Mouse (Mus musculus) layer of hippocampus, adult 11-12 months (tissue): ENCODE measurements at regions not wholly inside any gene's neighbourhood (a gene's known extent, or its start where the extent isn't known, plus 50 kb on each side); places are given as distances from the start of the nearest gene placed in this dataset.

Source experiments
- DNase-seq: peaks from one replicate; pipeline ENCODE4 v3.0.0; 2022; ENCODE audit warnings: low spot score

DNA sequence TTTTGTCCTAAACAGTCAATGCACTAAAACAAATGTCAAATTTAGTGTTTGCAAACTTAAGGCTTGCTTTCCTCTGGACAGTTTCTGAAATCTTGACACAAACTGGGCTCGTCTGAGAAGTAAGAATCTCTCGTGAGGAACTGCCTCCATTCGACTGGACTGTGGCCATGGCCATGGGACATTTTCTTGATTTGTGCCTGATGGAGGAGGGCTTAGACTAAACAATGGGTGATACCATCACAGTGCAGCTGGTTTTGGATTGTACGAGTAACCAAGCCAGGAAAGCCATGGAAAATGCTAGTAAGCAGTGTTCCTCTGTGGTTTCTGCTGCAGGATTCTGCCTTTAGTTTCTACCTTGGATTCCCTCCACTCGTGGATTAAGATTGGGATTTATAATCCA lies 121.0 kb upstream of the Mmadhc start:
- DNase-seq: no peak

DNA sequence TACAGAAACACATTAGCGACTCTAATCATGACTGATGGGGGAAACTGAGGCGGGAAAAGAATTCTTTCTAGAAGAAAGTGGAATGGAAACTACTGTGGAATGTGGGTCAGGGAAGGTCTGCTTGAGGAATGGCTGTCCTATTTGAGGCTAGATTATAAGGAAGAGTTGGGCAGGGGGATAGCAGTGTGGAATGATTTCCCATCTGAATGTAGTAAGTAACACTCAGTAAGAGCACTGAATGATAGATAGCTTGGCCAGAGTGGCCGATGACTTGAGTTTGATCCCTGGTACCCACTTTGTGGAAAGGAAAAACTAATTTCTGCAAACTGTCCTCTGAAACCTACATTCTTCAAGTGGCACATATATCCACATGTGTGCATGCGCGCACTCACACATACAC lies 120.5 kb upstream of the Mmadhc start:
- no peak for DNase-seq

DNA sequence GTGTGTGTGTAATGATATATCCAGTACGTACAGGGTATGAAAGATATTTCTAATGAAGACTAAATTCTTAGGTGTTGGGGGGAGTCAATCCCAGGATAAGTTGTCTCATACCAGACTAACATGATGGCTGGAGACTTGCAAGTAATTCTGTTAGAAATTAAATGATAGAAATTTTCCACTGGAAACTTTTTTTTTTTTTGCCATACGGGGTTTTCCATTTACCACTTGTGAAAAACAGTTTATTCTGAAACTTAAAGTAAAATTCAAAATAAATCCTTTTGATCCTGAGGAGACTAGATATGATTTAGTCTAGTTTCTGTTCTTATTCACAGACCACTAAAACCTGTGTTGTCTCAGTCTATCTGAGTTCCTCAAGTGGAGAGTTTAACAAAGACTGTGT lies 119.5 kb upstream of the Mmadhc start:
- no peak for DNase-seq

DNA sequence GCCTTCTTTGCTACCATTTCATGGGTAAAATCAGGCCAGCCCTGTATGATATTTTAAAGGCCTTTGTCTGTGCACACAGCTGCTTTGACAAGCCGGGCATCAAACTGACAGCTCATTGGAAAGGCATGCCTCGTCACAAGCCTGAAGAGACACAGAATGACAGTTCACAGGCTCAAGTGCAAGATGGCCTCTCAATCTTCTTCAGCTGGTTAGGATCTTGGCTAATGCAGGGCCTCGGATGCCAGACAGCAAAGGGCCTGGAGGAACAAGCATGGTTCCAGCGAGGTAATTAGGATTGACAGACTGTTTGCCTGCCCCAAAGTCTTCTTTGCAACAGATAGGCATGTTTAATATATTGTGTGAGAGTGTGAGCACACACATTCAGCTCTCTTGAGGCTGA lies 109.3 kb upstream of the Mmadhc start:
- no peak for DNase-seq

DNA sequence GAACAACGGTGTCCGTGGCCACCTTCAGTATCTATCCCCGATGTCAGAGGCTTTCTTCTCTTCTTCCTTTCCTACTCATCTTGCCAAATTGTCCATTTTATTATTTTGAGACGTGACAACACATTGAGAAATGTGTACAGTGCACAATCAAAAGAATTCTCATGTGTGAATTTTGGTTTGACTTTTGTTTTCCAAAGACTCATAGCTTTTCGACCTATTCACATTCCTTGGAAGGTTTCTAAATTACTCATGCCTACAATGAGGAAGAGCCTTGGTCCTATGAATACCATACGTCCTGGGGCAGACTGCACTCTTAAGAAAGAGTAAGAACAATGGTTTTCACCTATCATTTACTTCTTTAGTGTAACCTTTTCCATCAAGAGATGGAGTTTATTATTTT lies 106.5 kb upstream of the Mmadhc start:
- no peak for DNase-seq

DNA sequence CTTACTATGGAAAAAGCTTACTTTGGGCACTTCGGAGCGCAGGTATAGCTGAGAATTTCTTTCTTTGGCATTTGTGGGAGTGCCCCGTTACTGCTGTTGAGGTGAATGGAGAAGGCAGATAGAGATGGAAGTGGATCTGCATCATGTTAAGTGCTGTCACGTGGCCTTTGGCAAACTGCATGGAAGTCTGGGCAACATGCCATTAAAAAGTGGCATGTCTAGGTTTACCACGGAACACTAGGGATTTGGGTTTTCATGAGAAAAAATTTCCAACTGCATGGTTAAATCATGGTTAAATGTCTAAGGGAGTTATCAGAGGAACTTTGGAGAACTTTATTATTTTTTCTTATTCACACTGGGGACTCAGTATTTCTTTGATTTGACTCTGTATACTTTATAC lies 102.0 kb upstream of the Mmadhc start:
- DNase-seq: no peak

DNA sequence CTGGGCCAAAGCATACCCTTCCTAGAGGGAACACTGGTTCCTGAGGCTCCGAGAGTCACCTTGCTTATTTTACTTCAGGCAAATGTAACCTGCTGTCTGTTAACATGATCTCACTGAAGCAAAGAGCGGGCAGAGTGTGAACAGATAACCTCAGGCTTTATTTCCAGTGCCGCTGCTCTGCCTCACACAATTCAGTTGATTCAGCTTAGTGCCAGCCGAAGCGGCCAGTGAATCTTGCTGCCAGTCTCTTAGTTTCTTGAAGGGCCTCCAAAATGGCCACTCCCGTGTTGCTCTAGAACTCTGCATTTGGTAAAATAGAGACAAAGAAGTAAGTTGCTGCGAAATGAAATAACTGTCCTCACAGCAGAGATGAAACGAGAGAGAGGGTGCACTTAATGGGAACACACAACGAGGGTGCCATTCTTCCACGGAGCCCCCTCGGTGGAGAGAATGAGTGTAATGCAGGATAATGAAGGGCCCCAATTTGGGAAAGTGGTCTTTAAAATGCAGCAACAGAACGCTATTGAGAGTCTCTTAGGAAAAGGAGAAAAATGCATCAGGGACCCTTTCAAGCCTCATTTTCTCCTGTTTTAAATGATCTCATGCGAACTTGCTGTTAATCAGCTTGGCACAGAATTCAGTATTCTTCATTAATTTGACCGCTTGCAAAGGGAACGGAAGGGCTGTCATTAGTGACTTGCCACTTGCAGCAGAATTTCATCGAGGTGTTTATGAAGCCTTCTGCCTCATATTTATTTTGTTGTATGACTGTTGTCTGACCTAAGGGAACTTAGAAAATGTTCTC lies 81.2 kb upstream of the Mmadhc start:
- no peak for DNase-seq

DNA sequence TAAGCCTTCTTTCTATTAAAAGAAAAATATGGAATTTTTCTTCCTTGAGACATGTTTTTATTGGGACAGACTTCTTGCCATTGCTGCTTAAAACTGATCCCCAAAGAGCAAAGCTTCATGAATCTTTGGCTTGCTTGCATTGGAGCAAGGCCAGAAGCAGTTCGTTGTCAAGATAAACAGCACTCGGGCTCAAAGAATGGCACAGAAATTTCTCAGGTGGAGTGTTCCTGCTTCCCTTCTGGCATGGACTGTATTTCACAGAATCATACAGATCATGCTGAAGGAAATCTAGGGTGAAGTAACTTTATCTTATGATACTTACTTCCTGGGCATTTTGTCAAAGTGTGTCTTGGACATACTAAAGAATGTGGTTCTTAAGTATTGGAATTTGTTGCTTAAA lies 77.0 kb upstream of the Mmadhc start:
- DNase-seq: no peak

DNA sequence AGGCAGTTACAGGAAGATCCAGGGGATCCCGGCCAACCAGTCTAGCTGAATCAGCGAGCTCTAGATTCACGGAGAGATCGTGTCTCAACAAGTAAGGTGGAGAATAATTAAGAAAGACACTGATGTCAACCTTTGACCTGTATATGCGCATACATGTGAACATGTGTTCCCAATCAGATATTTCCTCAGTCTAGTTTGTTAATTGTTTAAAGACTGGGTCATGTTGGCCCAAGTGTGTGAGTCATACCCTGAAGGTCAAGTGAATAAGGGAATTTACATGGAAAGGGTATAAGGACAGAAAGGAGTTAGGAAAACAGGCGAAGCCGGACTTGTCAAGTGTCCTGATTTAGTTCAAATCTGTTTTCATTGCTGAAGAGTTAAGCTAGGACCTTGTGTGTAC lies 76.4 kb upstream of the Mmadhc start:
- DNase-seq: no peak

DNA sequence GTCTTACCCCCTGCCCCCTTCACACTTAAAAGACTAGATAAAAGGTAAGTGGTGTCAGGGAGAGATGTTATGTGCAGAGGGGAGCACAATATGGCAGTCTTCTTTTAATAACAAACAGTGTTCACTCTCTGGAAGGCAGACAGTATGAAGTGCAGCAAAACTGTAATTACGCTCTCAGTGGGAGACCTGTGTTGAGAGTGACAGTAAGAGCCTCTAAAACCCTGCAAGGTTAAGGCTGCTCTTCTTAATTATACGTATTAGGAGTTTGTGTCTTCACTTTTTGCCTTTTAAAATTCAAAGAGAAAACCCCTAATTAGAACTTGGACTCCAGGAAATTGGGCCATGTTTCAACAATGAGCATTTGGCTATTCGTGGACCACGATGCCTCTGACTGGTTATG lies 72.2 kb upstream of the Mmadhc start:
- no peak for DNase-seq

DNA sequence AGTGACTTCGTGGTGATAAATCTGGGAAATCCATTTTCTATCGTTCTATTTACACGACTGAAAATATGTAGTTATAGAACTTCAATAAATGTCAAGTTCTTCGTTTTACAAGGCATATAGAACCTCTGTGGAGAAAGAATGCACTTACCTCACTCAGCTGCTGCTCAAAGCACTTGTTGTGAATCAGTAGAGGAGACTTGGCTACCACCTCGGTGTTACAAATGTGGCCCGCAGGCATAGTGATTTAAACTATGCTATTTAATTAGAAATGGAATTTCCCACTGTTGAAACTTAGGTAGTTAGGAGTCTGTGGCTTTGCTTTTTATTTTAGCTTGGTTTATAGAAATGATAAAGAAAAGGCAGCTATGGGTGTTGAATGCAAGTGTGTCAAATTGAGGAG lies 71.8 kb upstream of the Mmadhc start:
- DNase-seq: no peak

DNA sequence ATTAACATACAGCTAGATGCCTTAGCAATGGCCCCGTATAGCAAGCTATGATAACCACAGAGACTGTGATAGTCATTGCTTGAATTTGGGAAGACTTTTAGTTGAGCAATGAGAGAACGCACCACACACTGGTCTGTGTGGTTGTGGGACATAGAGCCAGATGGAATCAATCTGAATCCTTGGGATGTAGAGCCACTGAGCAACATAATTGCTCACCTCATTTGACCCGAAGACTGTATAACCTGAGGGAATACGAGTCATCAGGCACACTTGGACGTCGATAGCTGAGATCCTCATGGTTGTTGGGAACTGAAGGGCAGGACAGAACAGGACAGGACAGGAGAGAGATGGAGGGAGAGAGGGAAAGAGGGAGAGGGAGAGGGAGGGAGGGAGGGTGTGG lies 68.6 kb upstream of the Mmadhc start:
- no peak for DNase-seq

DNA sequence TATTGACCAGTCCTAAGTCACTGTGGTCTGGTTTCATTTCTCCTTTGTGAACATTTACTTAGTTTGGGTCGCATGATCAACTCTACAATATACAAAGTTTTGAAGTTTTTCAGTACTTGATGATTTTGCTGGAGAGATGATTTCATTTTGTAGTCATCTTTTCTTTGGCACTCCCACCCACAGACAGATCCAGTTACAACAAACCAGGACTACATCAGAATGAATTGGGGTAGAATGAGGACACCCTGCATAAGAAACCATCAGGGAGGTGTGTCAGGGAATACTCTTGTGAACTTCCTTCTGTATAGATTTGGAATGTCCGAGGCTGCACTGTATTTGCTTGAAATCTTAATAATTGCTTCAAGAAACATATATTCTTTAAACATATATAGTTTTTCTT lies 59.5 kb upstream of the Mmadhc start:
- DNase-seq: no peak

DNA sequence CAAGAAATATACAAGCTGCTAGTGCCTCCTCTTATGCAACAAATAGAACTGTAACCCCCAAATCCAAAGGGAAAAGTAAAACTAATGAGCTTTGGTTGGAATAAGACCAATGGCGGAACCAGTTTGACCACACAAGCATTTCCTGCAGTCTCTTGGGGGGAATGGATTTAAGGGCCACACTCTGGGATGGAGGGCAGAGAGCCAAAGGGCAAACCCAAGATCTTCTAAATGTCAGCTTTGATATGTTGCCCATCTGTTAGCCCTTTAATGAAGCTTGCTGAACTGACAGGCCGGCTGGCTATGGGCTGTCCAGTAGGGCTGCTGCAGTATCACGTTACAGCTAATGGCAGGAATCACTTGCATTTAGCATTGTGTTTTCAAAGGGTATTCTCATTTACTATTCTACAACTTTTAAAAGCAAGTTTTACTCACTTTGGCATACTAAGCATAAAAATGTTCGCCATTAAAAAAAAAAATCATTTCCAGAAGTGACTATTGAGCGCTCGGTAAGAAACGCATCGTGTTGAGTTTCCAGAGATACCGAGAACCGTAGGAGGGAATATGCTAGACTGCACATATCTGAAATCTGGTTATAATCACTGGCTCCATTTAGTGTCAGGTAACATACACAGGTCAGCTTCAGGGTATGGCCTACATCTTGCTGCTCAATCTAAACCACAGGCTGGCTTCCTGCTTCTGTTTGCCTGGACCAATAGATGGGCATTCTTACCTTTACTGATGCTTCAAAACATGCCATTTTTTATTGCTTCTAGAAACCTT lies 51.1 kb upstream of the Mmadhc start:
- DNase-seq: no peak
